Comparison of ENCODE assay signal across 28 mouse cellular contexts in genomic region chr4:33250867-33251266, GRCm38 (mm10). TPM values are rescaled to one million over a fixed set of nuclear protein-coding genes. Genes with fewer than 3 reads are reported as not detected.
"Had no signal": no experiment of that assay in that cellular context is flagged by ENCODE, and none has a peak within 500 bp of the region (broad histone marks: within the 10 kb centered on the region; RNA-seq: fewer than 3 reads in every experiment).

No protein-coding gene starts in this region.

- H3K9me3 ChIP-seq: heart, embryonic 13.5 days; heart, embryonic 15.5 days; hindbrain, embryonic 13.5 days; hindbrain, embryonic 15.5 days; intestine, embryonic 15.5 days; limb, embryonic 10.5 days; limb, embryonic 12.5 days; liver, embryonic 13.5 days; liver, embryonic 15.5 days had no signal

- H3K9ac ChIP-seq: heart, embryonic 13.5 days; heart, embryonic 15.5 days; hindbrain, embryonic 13.5 days; hindbrain, embryonic 15.5 days; intestine, embryonic 15.5 days; limb, embryonic 12.5 days; liver, embryonic 13.5 days; liver, embryonic 15.5 days had no signal

- H3K27me3 ChIP-seq: heart, embryonic 13.5 days; heart, embryonic 15.5 days; hindbrain, embryonic 13.5 days; hindbrain, embryonic 15.5 days; intestine, embryonic 15.5 days; limb, embryonic 12.5 days; liver, embryonic 13.5 days; liver, embryonic 15.5 days had no signal

- H3K27ac ChIP-seq: gastrocnemius, adult 2 months; heart, embryonic 13.5 days; heart, embryonic 15.5 days; hindbrain, embryonic 13.5 days; hindbrain, embryonic 15.5 days; hindbrain, postnatal 0 days; intestine, embryonic 15.5 days; layer of hippocampus, adult 2 months; left cerebral cortex, adult 2 months; limb, embryonic 10.5 days; limb, embryonic 12.5 days; liver, embryonic 13.5 days; liver, embryonic 15.5 days had no signal

- H3K4me3 ChIP-seq: gastrocnemius, adult 2 months; heart, embryonic 13.5 days; heart, embryonic 15.5 days; hindbrain, embryonic 13.5 days; hindbrain, embryonic 15.5 days; intestine, embryonic 15.5 days; layer of hippocampus, adult 2 months; left cerebral cortex, adult 2 months; limb, embryonic 10.5 days; limb, embryonic 12.5 days; liver, embryonic 13.5 days; liver, embryonic 15.5 days had no signal

- DNase-seq: gastrocnemius, adult 2 months; gastrocnemius, postnatal 10 days; gastrocnemius, postnatal 25 days; heart, postnatal 14 days; heart, postnatal 36 days; kidney, adult 18-20 months; kidney, adult 8-10 months; kidney, postnatal 10 days; kidney, postnatal 25 days; kidney, postnatal 4 days; liver; liver, embryonic 13.5 days had no signal

- H3K4me2 ChIP-seq: heart, embryonic 11.5 days; heart, embryonic 13.5 days; heart, embryonic 15.5 days; hindbrain, embryonic 13.5 days; hindbrain, embryonic 15.5 days; intestine, embryonic 15.5 days; limb, embryonic 12.5 days; liver, embryonic 11.5 days; liver, embryonic 13.5 days; liver, embryonic 15.5 days had no signal

- H3K36me3 ChIP-seq: intestine, embryonic 15.5 days had no signal

- ATAC-seq: hindbrain, postnatal 0 days; inflammation-experienced regulatory T-cells, adult 6 months; intestine, embryonic 15.5 days; intestine, postnatal 0 days had no signal

RNA-seq across cellular contexts. Expression of gene Srsf12, which starts 42.1 kb away (rescaled TPM):
- total RNA-seq: gastrocnemius, adult 2 months; gastrocnemius, postnatal 25 days; granulocyte monocyte progenitor cell, adult 5-6 weeks; heart, postnatal 14 days; heart, postnatal 36 days had no signal
